8 mouse cellular contexts compared by ENCODE assay signal in the genomic region with DNA sequence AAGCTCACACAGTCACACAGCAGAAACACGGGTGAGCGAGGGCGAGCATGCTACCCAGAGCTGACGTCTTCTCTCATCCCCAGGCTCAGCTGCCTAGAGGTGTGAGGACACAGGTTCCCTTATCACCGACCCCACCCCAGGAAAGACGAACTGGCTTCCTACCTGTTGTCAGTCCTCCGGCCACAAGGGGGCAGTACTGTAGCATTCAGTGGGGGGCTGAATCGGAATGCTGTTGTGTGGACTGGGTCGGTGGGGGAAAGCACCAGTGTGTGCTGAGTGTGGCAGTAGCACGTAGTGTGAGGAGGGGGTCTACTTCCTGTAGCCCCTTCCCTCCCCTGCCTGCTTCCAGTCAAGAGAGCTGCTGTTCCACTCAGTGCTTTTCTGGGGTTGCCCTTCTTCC. TPM values are rescaled to one million over a fixed set of nuclear protein-coding genes. Genes with fewer than 3 reads are reported as not detected.
A peak's percentile ranks its signal among the peaks of the same experiment; 100 is the strongest.
DNase-seq lines count a peak whose midpoint lies in the region; ATAC-seq and TF ChIP-seq lines count a peak whose summit lies in the region.

No protein-coding gene starts in this region.

- no peak for TF ChIP-seq EP300 in ES-Bruce4 (IDR thresholded peaks at IDR 0.05; ENCODE audit: insufficient read depth, low read depth, low read length)
- TF ChIP-seq EP300 in lung, postnatal 0 days (IDR thresholded peaks at IDR 0.05) = no peak

- H3K9ac ChIP-seq in ES-Bruce4 (ENCODE audit: low read depth, poor library complexity, severe bottlenecking) = no peak overlapping the region
- H3K9ac ChIP-seq in lung, postnatal 0 days (replicated peaks; ENCODE audit: low read depth) = no peak overlapping the region

- H3K4me2 ChIP-seq in lung, postnatal 0 days (replicated peaks; ENCODE audit: low read depth, low read length) = no peak overlapping the region

- no peaks in the 10 kb centered on the region for H3K4me1 ChIP-seq in ES-Bruce4 (ENCODE audit: control insufficient read depth, insufficient read depth, low read length)
- peaks cover 4% of the 10 kb centered on the region; the same call in 1 of the 2 replicates for H3K4me1 ChIP-seq in lung, postnatal 0 days (ENCODE audit: insufficient read depth, low read depth, low read length)

- no peak overlapping the region for H3K27ac ChIP-seq in layer of hippocampus, adult 2 months
- no peak overlapping the region for H3K27ac ChIP-seq in ES-Bruce4 (ENCODE audit: insufficient read depth, low read length)
- H3K27ac ChIP-seq in lung, postnatal 0 days (ENCODE audit: low read length) = no peak overlapping the region

- no peak overlapping the region for H3K4me3 ChIP-seq in layer of hippocampus, adult 2 months
- no peak overlapping the region for H3K4me3 ChIP-seq in ES-Bruce4 (ENCODE audit: low read depth, low read length)
- H3K4me3 ChIP-seq in lung, postnatal 0 days (ENCODE audit: low read depth, low read length) = no peak overlapping the region

- peak in 1 of 2 experiments; percentile 58 for DNase-seq in layer of hippocampus, adult 2 months (ENCODE audit: low spot score in 2 of 2)
- no peak for DNase-seq in layer of hippocampus, adult 9-11 months
- DNase-seq in adrenal gland, postnatal 10 days = peak; percentile 78
- peak; percentile 76 for DNase-seq in gastrocnemius, postnatal 10 days
- peak; percentile 65 for DNase-seq in lung, postnatal 0 days (ENCODE audit: low spot score)
- peak; percentile 74 for DNase-seq in splenic B cell, adult 2 months (ENCODE audit: low read depth, low spot score)
- no peak for DNase-seq in frontal cortex, postnatal 14 days (ENCODE audit: low spot score in 2 of 2)

- H3K27me3 ChIP-seq in ES-Bruce4 (ENCODE audit: control insufficient read depth, insufficient read depth, low read length, poor library complexity, severe bottlenecking) = no peaks in the 10 kb centered on the region
- H3K27me3 ChIP-seq in lung, postnatal 0 days (replicated peaks; ENCODE audit: insufficient read depth, low read length) = no peaks in the 10 kb centered on the region
- H3K27me3 ChIP-seq in splenic B cell, adult 2 months (ENCODE audit: control insufficient read depth, insufficient read depth, low read length, poor library complexity, severe bottlenecking) = no peaks in the 10 kb centered on the region

- 22% methylated on average over 10 of the region's 10 CpGs for WGBS in lung, postnatal 0 days

- TF ChIP-seq CTCF in layer of hippocampus, adult 2 months (conservative IDR thresholded peaks at IDR 0.05) = peak; percentile 84
- peak; percentile 95 for TF ChIP-seq CTCF in ES-Bruce4 (IDR thresholded peaks at IDR 0.05; ENCODE audit: low read depth, low read length)
- TF ChIP-seq CTCF in lung, postnatal 0 days (IDR thresholded peaks at IDR 0.05) = peak; percentile 96

- no peaks in the 10 kb centered on the region for H3K36me3 ChIP-seq in ES-Bruce4 (ENCODE audit: control insufficient read depth, insufficient read depth, low read length, poor library complexity, severe bottlenecking)
- H3K36me3 ChIP-seq in lung, postnatal 0 days (ENCODE audit: insufficient read depth, low read length) = no peaks in the 10 kb centered on the region
- no peaks in the 10 kb centered on the region for H3K36me3 ChIP-seq in splenic B cell, adult 2 months (ENCODE audit: control insufficient read depth, insufficient read depth, low read length, poor library complexity, severe bottlenecking)

- peak; percentile 22; the same call in 1 of the 2 replicates for ATAC-seq in lung, postnatal 0 days

- TF ChIP-seq POLR2A in ES-Bruce4 (IDR thresholded peaks at IDR 0.05; ENCODE audit: insufficient read depth, low read length) = no peak

- no peaks in the 10 kb centered on the region for H3K9me3 ChIP-seq in ES-Bruce4 (replicated peaks; ENCODE audit: control insufficient read depth, insufficient read depth, low read length, poor library complexity, severe bottlenecking)
- H3K9me3 ChIP-seq in lung, postnatal 0 days (ENCODE audit: low read length) = no peaks in the 10 kb centered on the region

RNA-seq across cellular contexts. Expression of a gene that starts 16.3 kb away (rescaled TPM):
- total RNA-seq in layer of hippocampus, adult 2 months (2021) = 100 to 1,000 TPM; 132 to 144 TPM
- polyA plus RNA-seq in ES-Bruce4 (2011; ENCODE audit: insufficient read depth, insufficient read length, low read depth, missing spikeins) = 0.52 and 0.67 TPM in 2 replicates
- total RNA-seq in adrenal gland, postnatal 10 days (2021) = 1 to 10 TPM; 2.0 TPM
- under 1 TPM; 0.33 to 0.36 TPM for total RNA-seq in gastrocnemius, postnatal 10 days (2021)
- polyA plus RNA-seq in lung, postnatal 0 days (2015; fragmentation: Nextera tagmentation; extraction: Ambion mirVana) = 0.26 and 0.43 TPM in 2 replicates

RNA-seq across cellular contexts. Expression of a gene that starts 39.1 kb away (rescaled TPM):
- 1 to 10 TPM in 1 of 2 experiments, under 1 TPM in 1; 0.46 to 1.4 TPM for total RNA-seq in layer of hippocampus, adult 2 months (2021)
- polyA plus RNA-seq in ES-Bruce4 (2011; ENCODE audit: insufficient read depth, insufficient read length, low read depth, missing spikeins) = not detected in 2 replicates
- total RNA-seq in adrenal gland, postnatal 10 days (2021) = 100 to 1,000 TPM; 330 to 339 TPM
- total RNA-seq in gastrocnemius, postnatal 10 days (2021) = under 1 TPM; 0.14 to 0.23 TPM
- 0.17 and 0.37 TPM in 2 replicates for polyA plus RNA-seq in lung, postnatal 0 days (2015; fragmentation: Nextera tagmentation; extraction: Ambion mirVana)

RNA-seq across cellular contexts. Expression of a gene that starts 46.8 kb away (rescaled TPM):
- 10 to 100 TPM; 12.8 to 18.1 TPM for total RNA-seq in layer of hippocampus, adult 2 months (2021)
- not detected in 2 replicates for polyA plus RNA-seq in ES-Bruce4 (2011; ENCODE audit: insufficient read depth, insufficient read length, low read depth, missing spikeins)
- total RNA-seq in adrenal gland, postnatal 10 days (2021) = 10 to 100 TPM in 1 of 2 experiments, 1 to 10 TPM in 1; 8.1 to 15.9 TPM
- 1 to 10 TPM; 3.1 to 4.8 TPM for total RNA-seq in gastrocnemius, postnatal 10 days (2021)
- 50.6 and 52.3 TPM in 2 replicates for polyA plus RNA-seq in lung, postnatal 0 days (2015; fragmentation: Nextera tagmentation; extraction: Ambion mirVana)

RNA-seq across cellular contexts. Expression of a gene that starts 54.0 kb away (rescaled TPM):
- under 1 TPM; 0.51 to 0.71 TPM for total RNA-seq in layer of hippocampus, adult 2 months (2021)
- polyA plus RNA-seq in ES-Bruce4 (2011; ENCODE audit: insufficient read depth, insufficient read length, low read depth, missing spikeins) = not detected in 2 replicates
- 1 to 10 TPM in 1 of 2 experiments, under 1 TPM in 1; 0.45 to 2.7 TPM for total RNA-seq in adrenal gland, postnatal 10 days (2021)
- total RNA-seq in gastrocnemius, postnatal 10 days (2021) = 10 to 100 TPM; 51.6 to 58.5 TPM
- 0.36 and 0.76 TPM in 2 replicates for polyA plus RNA-seq in lung, postnatal 0 days (2015; fragmentation: Nextera tagmentation; extraction: Ambion mirVana)

Comparison
In these comparisons a context has a peak if more than half of its experiments do, and no peak if none do; other contexts are left out.
1. DNase-seq: peak in adrenal gland, postnatal 10 days (single experiment), gastrocnemius, postnatal 10 days (single experiment), lung, postnatal 0 days (single experiment) and splenic B cell, adult 2 months (single experiment); none in layer of hippocampus, adult 9-11 months (single experiment) and frontal cortex, postnatal 14 days (0 of 2).
2. RNA of a gene that starts 16.3 kb away (total RNA-seq): 132 to 144 TPM in layer of hippocampus, adult 2 months; 2.0 TPM in adrenal gland, postnatal 10 days and 0.33 to 0.36 TPM in gastrocnemius, postnatal 10 days; every median in the first group is over 10 times any median in the second.
3. RNA of a gene that starts 39.1 kb away (total RNA-seq): 330 to 339 TPM in adrenal gland, postnatal 10 days; 0.46 to 1.4 TPM in layer of hippocampus, adult 2 months and 0.14 to 0.23 TPM in gastrocnemius, postnatal 10 days; every median in the first group is over 100 times any median in the second.
4. Peak in every context shown above with its lines, with median percentiles within 50 percentile points of each other: CTCF ChIP-seq.